Mouse (Mus musculus): Measurements from ENCODE around the gene Kirrel3. TPM values are rescaled to one million over a fixed set of nuclear protein-coding genes. Genes with fewer than 3 reads are reported as not detected.

Gene Kirrel3
- polyA plus RNA-seq, 1 experiment from 2014 or later, result 44.4 TPM

GRCm38 (mm10) chr9:34871316-34871966 lies 385.7 kb downstream of the Kirrel3 start:
- H3K9me3 ChIP-seq (ENCODE audit: control insufficient read depth, low read length), result no peaks in the 10 kb centered on the region
- H3K36me3 ChIP-seq (ENCODE audit: control insufficient read depth, insufficient read depth, low read length), result no peaks in the 10 kb centered on the region
- H3K27ac ChIP-seq (ENCODE audit: low read depth, low read length), result no peak overlapping the region
- H3K4me2 ChIP-seq (ENCODE audit: low read depth, low read length), result no peak overlapping the region
- H3K27me3 ChIP-seq (ENCODE audit: control insufficient read depth, insufficient read depth, low read length), result no peaks in the 10 kb centered on the region
- WGBS, result 16% methylated on average over 15 of the region's 15 CpGs
- no peak; the same call in 1 of the 2 replicates for ATAC-seq (ENCODE audit: low read depth)
- no peak overlapping the region for H3K9ac ChIP-seq (replicated peaks; ENCODE audit: low read depth, low read length)
- no peak overlapping the region for H3K4me3 ChIP-seq (ENCODE audit: low read depth, low read length)
- peaks cover 3% of the 10 kb centered on the region; the same call in 1 of the 2 replicates for H3K4me1 ChIP-seq (ENCODE audit: control insufficient read depth, insufficient read depth, low read length)

- Histone ChIP-seq H3K27ac (ENCODE audit: low read depth, low read length) (no peak overlapping the region), H3K4me2 (ENCODE audit: low read depth, low read length) (no peak overlapping the region), H3K36me3 (ENCODE audit: control insufficient read depth, insufficient read depth, low read length) (no peaks in the 10 kb centered on the region), H3K4me1 (ENCODE audit: control insufficient read depth, insufficient read depth, low read length) (peaks cover 3% of the 10 kb centered on the region; the same call in 1 of the 2 replicates), H3K27me3 (ENCODE audit: control insufficient read depth, insufficient read depth, low read length) (no peaks in the 10 kb centered on the region), H3K9ac (replicated peaks; ENCODE audit: low read depth, low read length) (no peak overlapping the region), H3K9me3 (ENCODE audit: control insufficient read depth, low read length) (no peaks in the 10 kb centered on the region), H3K4me3 (ENCODE audit: low read depth, low read length) (no peak overlapping the region)
- no peak for ATAC-seq (ENCODE audit: low read depth)
- 82% methylated on average over 6 of the region's 6 CpGs for WGBS
These were observed 389.5 kb downstream of the Kirrel3 start for GRCm38 (mm10) chr9:34875238-34875637.

DNA sequence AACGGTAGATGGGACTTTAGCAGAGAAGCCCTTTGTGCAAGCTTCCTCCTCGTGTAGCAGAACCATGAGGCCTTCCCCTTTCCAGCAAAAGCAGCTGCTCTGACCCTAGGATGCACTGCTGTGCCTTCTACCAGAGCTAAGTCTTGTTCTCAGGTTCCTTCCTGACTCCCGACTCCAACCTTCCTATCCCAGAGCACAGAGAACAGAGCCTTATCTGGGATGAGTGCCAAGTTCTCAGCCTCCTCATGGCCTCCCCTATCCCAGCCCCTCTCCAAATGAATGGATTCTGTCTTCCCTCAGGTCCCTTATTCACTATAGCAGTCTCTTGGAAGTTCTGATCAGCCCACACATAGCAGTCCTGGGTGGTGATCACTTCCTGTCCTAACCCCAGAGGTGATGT lies 391.5 kb downstream of the Kirrel3 start:
- 66% methylated on average over 3 of the region's 3 CpGs for WGBS
- ATAC-seq (ENCODE audit: low read depth), result no peak
- Histone ChIP-seq H3K36me3 (ENCODE audit: control insufficient read depth, insufficient read depth, low read length) (no peaks in the 10 kb centered on the region), H3K9ac (replicated peaks; ENCODE audit: low read depth, low read length) (no peak overlapping the region), H3K27me3 (ENCODE audit: control insufficient read depth, insufficient read depth, low read length) (no peaks in the 10 kb centered on the region), H3K9me3 (ENCODE audit: control insufficient read depth, low read length) (no peaks in the 10 kb centered on the region), H3K4me1 (ENCODE audit: control insufficient read depth, insufficient read depth, low read length) (no peaks in the 10 kb centered on the region), H3K4me3 (ENCODE audit: low read depth, low read length) (no peak overlapping the region), H3K4me2 (ENCODE audit: low read depth, low read length) (no peak overlapping the region), H3K27ac (ENCODE audit: low read depth, low read length) (no peak overlapping the region)

GRCm38 (mm10) chr9:34877799-34878198 lies 392.1 kb downstream of the Kirrel3 start:
- Histone ChIP-seq H3K4me1 (ENCODE audit: control insufficient read depth, insufficient read depth, low read length) (no peaks in the 10 kb centered on the region), H3K27me3 (ENCODE audit: control insufficient read depth, insufficient read depth, low read length) (no peaks in the 10 kb centered on the region), H3K9ac (replicated peaks; ENCODE audit: low read depth, low read length) (no peak overlapping the region), H3K4me2 (ENCODE audit: low read depth, low read length) (no peak overlapping the region), H3K9me3 (ENCODE audit: control insufficient read depth, low read length) (no peaks in the 10 kb centered on the region), H3K36me3 (ENCODE audit: control insufficient read depth, insufficient read depth, low read length) (no peaks in the 10 kb centered on the region), H3K27ac (ENCODE audit: low read depth, low read length) (no peak overlapping the region), H3K4me3 (ENCODE audit: low read depth, low read length) (no peak overlapping the region)
- WGBS, result 47% methylated on average over 3 of the region's 3 CpGs
- ATAC-seq (ENCODE audit: low read depth), result no peak

GRCm38 (mm10) chr9:34881750-34882149 lies 396.1 kb downstream of the Kirrel3 start:
- Histone ChIP-seq H3K4me2 (ENCODE audit: low read depth, low read length) (no peak overlapping the region), H3K4me3 (ENCODE audit: low read depth, low read length) (no peak overlapping the region), H3K36me3 (ENCODE audit: control insufficient read depth, insufficient read depth, low read length) (no peaks in the 10 kb centered on the region), H3K27ac (ENCODE audit: low read depth, low read length) (no peak overlapping the region), H3K9me3 (ENCODE audit: control insufficient read depth, low read length) (no peaks in the 10 kb centered on the region), H3K9ac (replicated peaks; ENCODE audit: low read depth, low read length) (no peak overlapping the region), H3K27me3 (ENCODE audit: control insufficient read depth, insufficient read depth, low read length) (no peaks in the 10 kb centered on the region), H3K4me1 (ENCODE audit: control insufficient read depth, insufficient read depth, low read length) (no peaks in the 10 kb centered on the region)
- 15% methylated on average over 5 of the region's 5 CpGs for WGBS
- no peak for ATAC-seq (ENCODE audit: low read depth)

DNA sequence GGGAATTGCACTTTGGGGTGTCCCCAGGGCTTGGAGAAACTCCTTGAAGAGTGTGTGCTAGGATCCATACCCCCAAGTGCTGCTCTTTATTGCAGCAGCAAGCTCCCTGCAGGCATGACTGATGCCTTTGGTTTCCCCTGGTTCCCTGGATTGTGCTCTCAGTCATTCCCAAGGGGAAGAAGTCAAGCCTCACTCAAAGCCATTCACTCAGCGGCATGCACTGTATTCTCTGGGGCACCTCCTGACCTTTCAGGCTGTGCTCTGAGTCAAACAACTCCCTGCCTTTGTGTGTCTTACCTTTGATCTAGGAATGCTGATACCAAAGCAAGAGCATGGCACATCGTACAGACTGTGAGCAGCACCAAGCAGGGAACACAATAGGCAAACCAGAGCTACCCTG lies 396.5 kb downstream of the Kirrel3 start:
- no peaks in the 10 kb centered on the region for H3K4me1 ChIP-seq (ENCODE audit: control insufficient read depth, insufficient read depth, low read length)
- H3K27ac ChIP-seq (ENCODE audit: low read depth, low read length), result no peak overlapping the region
- no peak overlapping the region for H3K4me2 ChIP-seq (ENCODE audit: low read depth, low read length)
- H3K9ac ChIP-seq (replicated peaks; ENCODE audit: low read depth, low read length), result no peak overlapping the region
- WGBS, result 0% methylated on average over 2 of the region's 2 CpGs
- no peaks in the 10 kb centered on the region for H3K9me3 ChIP-seq (ENCODE audit: control insufficient read depth, low read length)
- H3K4me3 ChIP-seq (ENCODE audit: low read depth, low read length), result no peak overlapping the region
- no peak for ATAC-seq (ENCODE audit: low read depth)
- no peaks in the 10 kb centered on the region for H3K36me3 ChIP-seq (ENCODE audit: control insufficient read depth, insufficient read depth, low read length)
- no peaks in the 10 kb centered on the region for H3K27me3 ChIP-seq (ENCODE audit: control insufficient read depth, insufficient read depth, low read length)

DNA sequence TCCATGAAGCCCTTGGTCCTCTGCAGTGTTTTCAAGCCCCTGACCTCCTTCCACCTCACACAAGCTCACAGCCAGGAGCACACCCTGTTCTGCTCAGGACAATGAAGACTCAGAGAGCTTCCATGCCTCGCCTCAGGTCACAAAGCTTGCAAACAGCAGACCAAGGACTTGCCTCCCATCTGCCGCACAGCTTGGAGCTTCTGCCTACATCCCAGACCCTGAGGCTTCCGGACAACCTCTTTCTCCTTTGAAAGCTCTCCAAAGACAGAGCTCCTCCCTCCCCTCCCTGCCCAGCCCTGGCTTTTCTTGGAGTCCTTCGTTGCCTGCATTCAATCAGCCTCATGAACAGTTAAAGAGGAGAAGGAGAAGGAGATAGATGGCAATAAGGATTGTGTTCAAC lies 397.4 kb downstream of the Kirrel3 start:
- Histone ChIP-seq H3K9me3 (ENCODE audit: control insufficient read depth, low read length) (no peaks in the 10 kb centered on the region), H3K27me3 (ENCODE audit: control insufficient read depth, insufficient read depth, low read length) (no peaks in the 10 kb centered on the region), H3K4me1 (ENCODE audit: control insufficient read depth, insufficient read depth, low read length) (no peaks in the 10 kb centered on the region), H3K9ac (replicated peaks; ENCODE audit: low read depth, low read length) (no peak overlapping the region), H3K36me3 (ENCODE audit: control insufficient read depth, insufficient read depth, low read length) (no peaks in the 10 kb centered on the region), H3K4me2 (ENCODE audit: low read depth, low read length) (no peak overlapping the region), H3K4me3 (ENCODE audit: low read depth, low read length) (no peak overlapping the region), H3K27ac (ENCODE audit: low read depth, low read length) (no peak overlapping the region)
- 19% methylated on average over 4 of the region's 4 CpGs for WGBS
- ATAC-seq (ENCODE audit: low read depth), result no peak

DNA sequence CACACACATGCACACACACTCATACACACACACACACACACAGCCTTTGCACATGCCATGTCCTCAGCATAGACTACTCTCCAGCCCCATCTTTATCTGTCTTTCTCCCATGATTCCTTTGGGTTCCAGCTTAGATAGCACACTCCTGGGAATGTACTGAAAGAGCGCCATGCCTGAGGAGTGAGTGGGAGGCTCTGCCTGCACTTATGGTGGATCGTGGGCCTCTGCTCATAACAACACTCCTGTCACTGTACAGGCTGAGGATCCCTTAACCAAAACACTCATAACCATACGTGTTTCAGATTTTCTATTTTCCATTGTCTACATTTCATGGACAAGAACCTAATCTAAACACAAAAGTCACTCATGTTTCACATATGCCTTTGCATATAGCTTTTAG lies 398.6 kb downstream of the Kirrel3 start:
- Histone ChIP-seq H3K4me3 (ENCODE audit: low read depth, low read length) (no peak overlapping the region), H3K4me2 (ENCODE audit: low read depth, low read length) (no peak overlapping the region), H3K27me3 (ENCODE audit: control insufficient read depth, insufficient read depth, low read length) (no peaks in the 10 kb centered on the region), H3K9ac (replicated peaks; ENCODE audit: low read depth, low read length) (no peak overlapping the region), H3K36me3 (ENCODE audit: control insufficient read depth, insufficient read depth, low read length) (no peaks in the 10 kb centered on the region), H3K9me3 (ENCODE audit: control insufficient read depth, low read length) (no peaks in the 10 kb centered on the region), H3K27ac (ENCODE audit: low read depth, low read length) (no peak overlapping the region), H3K4me1 (ENCODE audit: control insufficient read depth, insufficient read depth, low read length) (no peaks in the 10 kb centered on the region)
- 87% methylated on average over 3 of the region's 3 CpGs for WGBS
- no peak for ATAC-seq (ENCODE audit: low read depth)

DNA sequence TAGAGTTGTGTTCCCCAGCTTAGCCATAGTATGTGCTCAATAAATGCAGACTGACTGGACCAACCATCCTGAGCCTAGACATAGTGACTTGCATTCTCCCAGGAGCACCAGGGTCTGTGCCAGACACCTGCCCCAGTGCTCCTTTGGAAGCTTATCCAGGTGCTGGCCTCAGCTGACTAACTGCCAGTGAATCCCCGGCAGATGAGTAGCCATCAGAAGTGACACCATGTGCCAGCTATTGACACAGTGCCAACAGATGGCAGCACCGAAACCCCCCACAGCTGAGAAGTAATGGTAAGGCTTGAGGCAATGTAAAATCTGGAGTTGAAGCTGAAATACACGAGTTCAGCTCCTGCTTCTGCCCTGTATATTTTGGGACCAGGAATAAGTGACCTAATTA lies 399.2 kb downstream of the Kirrel3 start:
- Histone ChIP-seq H3K9ac (replicated peaks; ENCODE audit: low read depth, low read length) (no peak overlapping the region), H3K36me3 (ENCODE audit: control insufficient read depth, insufficient read depth, low read length) (no peaks in the 10 kb centered on the region), H3K4me3 (ENCODE audit: low read depth, low read length) (no peak overlapping the region), H3K27ac (ENCODE audit: low read depth, low read length) (no peak overlapping the region), H3K4me2 (ENCODE audit: low read depth, low read length) (no peak overlapping the region), H3K4me1 (ENCODE audit: control insufficient read depth, insufficient read depth, low read length) (no peaks in the 10 kb centered on the region), H3K9me3 (ENCODE audit: control insufficient read depth, low read length) (no peaks in the 10 kb centered on the region), H3K27me3 (ENCODE audit: control insufficient read depth, insufficient read depth, low read length) (no peaks in the 10 kb centered on the region)
- ATAC-seq (ENCODE audit: low read depth), result no peak
- WGBS, result 73% methylated on average over 3 of the region's 3 CpGs

Measured in neural tube, embryonic 14.5 days (tissue).